9 mouse cellular contexts compared by ENCODE assay signal in genomic region chr3:58490787-58491186, GRCm38 (mm10). TPM values are rescaled to one million over a fixed set of nuclear protein-coding genes. Genes with fewer than 3 reads are reported as not detected.
DNase-seq lines count a peak whose midpoint lies in the region; ATAC-seq and TF ChIP-seq lines count a peak whose summit lies in the region.
"Had no signal": no experiment of that assay in that cellular context is flagged by ENCODE, and none has a peak within 500 bp of the region (broad histone marks: within the 10 kb centered on the region; RNA-seq: fewer than 3 reads in every experiment).

No protein-coding gene starts in this region.

- no peak overlapping the region for H3K27ac ChIP-seq in heart, postnatal 0 days (ENCODE audit: low read depth)
- H3K27ac ChIP-seq in heart, embryonic 12.5 days (ENCODE audit: poor library complexity, severe bottlenecking), result no peak overlapping the region
- H3K27ac ChIP-seq in small intestine, adult 2 months (ENCODE audit: insufficient read depth, low read depth, low read length), result no peak overlapping the region
- no peak overlapping the region for H3K27ac ChIP-seq in forebrain, embryonic 15.5 days (replicated peaks)
- H3K27ac ChIP-seq: heart, embryonic 13.5 days had no signal

- TF ChIP-seq EP300 in heart, postnatal 0 days (IDR thresholded peaks at IDR 0.05; ENCODE audit: low read depth), result no peak

- no peak for TF ChIP-seq POLR2A in small intestine, adult 2 months (IDR thresholded peaks at IDR 0.05; ENCODE audit: low read depth, low read length)

- 56% methylated on average over 7 of the region's 7 CpGs for WGBS in heart, postnatal 0 days
- 65% methylated on average over 7 of the region's 7 CpGs for WGBS in heart, embryonic 12.5 days
- 58% methylated on average over 7 of the region's 7 CpGs for WGBS in small intestine, adult 2 months
- 72% methylated on average over 7 of the region's 7 CpGs for WGBS in forebrain, embryonic 15.5 days

- no peak overlapping the region for H3K4me3 ChIP-seq in heart, postnatal 0 days (ENCODE audit: low read depth, low read length)
- H3K4me3 ChIP-seq in heart, embryonic 12.5 days, result no peak overlapping the region
- no peak overlapping the region for H3K4me3 ChIP-seq in small intestine, adult 2 months (ENCODE audit: low read depth, low read length)
- H3K4me3 ChIP-seq in forebrain, embryonic 15.5 days, result no peak overlapping the region
- H3K4me3 ChIP-seq: heart, embryonic 13.5 days had no signal

- H3K27me3 ChIP-seq in heart, postnatal 0 days (ENCODE audit: control insufficient read depth, insufficient read depth, low read length), result no peaks in the 10 kb centered on the region
- no peaks in the 10 kb centered on the region for H3K27me3 ChIP-seq in heart, embryonic 12.5 days (replicated peaks)
- H3K27me3 ChIP-seq in small intestine, adult 2 months (ENCODE audit: control insufficient read depth, insufficient read depth, low read length), result no peaks in the 10 kb centered on the region
- H3K27me3 ChIP-seq in forebrain, embryonic 15.5 days, result no peaks in the 10 kb centered on the region
- H3K27me3 ChIP-seq: heart, embryonic 13.5 days had no signal

- H3K9me3 ChIP-seq in heart, postnatal 0 days (replicated peaks; ENCODE audit: control insufficient read depth, low read length), result peaks cover 5% of the 10 kb centered on the region; the same call in 1 of the 2 replicates
- H3K9me3 ChIP-seq in heart, embryonic 12.5 days (replicated peaks), result no peaks in the 10 kb centered on the region
- no peaks in the 10 kb centered on the region for H3K9me3 ChIP-seq in forebrain, embryonic 15.5 days

- ATAC-seq in heart, postnatal 0 days (ENCODE audit: insufficient read depth, low read depth), result no peak
- ATAC-seq in heart, embryonic 12.5 days (ENCODE audit: insufficient number of reproducible peaks, low FRiP score), result no peak
- ATAC-seq in forebrain, embryonic 15.5 days (replicated peaks), result no peak

- intact Hi-C loops in left cerebral cortex, postnatal 4 days (cut with DNase I), result loop anchor here (10.0 kb wide), 2 partner anchors 326 to 826 kb away; no protein-coding TSS in a partner anchor

- DNase-seq in heart, postnatal 0 days (ENCODE audit: low spot score), result no peak
- peak; percentile 16 for DNase-seq in urinary bladder, postnatal 25 days (ENCODE audit: low spot score)
- no peak for DNase-seq in urinary bladder, adult 18-20 months (ENCODE audit: low spot score in 2 of 2)
- DNase-seq in forelimb bud, embryonic 11.5 days (ENCODE audit: low read depth, low spot score), result peak; percentile 35
- DNase-seq in left cerebral cortex, postnatal 4 days, result peak; percentile 5

- no peak overlapping the region for H3K4me2 ChIP-seq in heart, postnatal 0 days (ENCODE audit: low read depth, low read length)
- H3K4me2 ChIP-seq in heart, embryonic 12.5 days, result no peak overlapping the region
- H3K4me2 ChIP-seq in forebrain, embryonic 15.5 days (replicated peaks), result no peak overlapping the region
- H3K4me2 ChIP-seq: heart, embryonic 13.5 days had no signal

- no peaks in the 10 kb centered on the region for H3K4me1 ChIP-seq in heart, postnatal 0 days (ENCODE audit: control insufficient read depth, insufficient read depth)
- H3K4me1 ChIP-seq in heart, embryonic 12.5 days (replicated peaks), result no peaks in the 10 kb centered on the region
- no peaks in the 10 kb centered on the region for H3K4me1 ChIP-seq in small intestine, adult 2 months (ENCODE audit: control insufficient read depth, insufficient read depth, insufficient read length, low read length)
- no peaks in the 10 kb centered on the region for H3K4me1 ChIP-seq in forebrain, embryonic 15.5 days
- H3K4me1 ChIP-seq: heart, embryonic 13.5 days had no signal

- no peak overlapping the region for H3K9ac ChIP-seq in heart, postnatal 0 days (replicated peaks; ENCODE audit: low read depth, low read length)
- no peak overlapping the region for H3K9ac ChIP-seq in heart, embryonic 12.5 days
- no peak overlapping the region for H3K9ac ChIP-seq in forebrain, embryonic 15.5 days (replicated peaks)
- H3K9ac ChIP-seq: heart, embryonic 13.5 days had no signal

- no peaks in the 10 kb centered on the region for H3K36me3 ChIP-seq in heart, postnatal 0 days (replicated peaks; ENCODE audit: control insufficient read depth, insufficient read depth, low read length)
- H3K36me3 ChIP-seq in heart, embryonic 12.5 days, result no peaks in the 10 kb centered on the region
- no peaks in the 10 kb centered on the region for H3K36me3 ChIP-seq in small intestine, adult 2 months (ENCODE audit: control insufficient read depth, insufficient read depth, low read length)
- no peaks in the 10 kb centered on the region for H3K36me3 ChIP-seq in forebrain, embryonic 15.5 days
- H3K36me3 ChIP-seq: heart, embryonic 13.5 days had no signal

- peak; percentile 64 for TF ChIP-seq CTCF in heart, postnatal 0 days (IDR thresholded peaks at IDR 0.05; ENCODE audit: low read depth)
- TF ChIP-seq CTCF in small intestine, adult 2 months (IDR thresholded peaks at IDR 0.05; ENCODE audit: extremely low read depth, insufficient read length, insufficient replicate concordance, low read depth, low read length), result peak; percentile 12; the same call in 1 of the 2 replicates

RNA-seq across cellular contexts. Expression of gene Eif2a, which starts 34.8 kb away (rescaled TPM):
- 45.3 and 69.3 TPM in 2 replicates for total RNA-seq in heart, postnatal 0 days (2014; rRNA removed; ENCODE audit: low replicate concordance)
- 27.6 and 29.1 TPM in 2 replicates for polyA plus RNA-seq in heart, postnatal 0 days (2015; fragmentation: Nextera tagmentation; extraction: Ambion mirVana)
- 36.5 and 36.9 TPM in 2 replicates for polyA plus RNA-seq in heart, embryonic 12.5 days (2016; fragmentation: Nextera tagmentation; extraction: Ambion mirVana)
- total RNA-seq in left cerebral cortex, postnatal 4 days (2021), result 10 to 100 TPM; 48.0 to 48.1 TPM
- 0.76 and 1.8 TPM in 2 replicates for polyA plus RNA-seq in small intestine, adult 2 months (2012; rRNA removed)
- 47.1 and 49.5 TPM in 2 replicates for polyA plus RNA-seq in forebrain, embryonic 15.5 days (2015; fragmentation: Nextera tagmentation; extraction: Ambion mirVana)

RNA-seq across cellular contexts. Expression of gene Serp1, which starts 34.9 kb away (rescaled TPM):
- 59.5 and 59.7 TPM in 2 replicates for total RNA-seq in heart, postnatal 0 days (2014; rRNA removed; ENCODE audit: low replicate concordance)
- polyA plus RNA-seq in heart, postnatal 0 days (2015; fragmentation: Nextera tagmentation; extraction: Ambion mirVana), result 59.5 and 60.7 TPM in 2 replicates
- polyA plus RNA-seq in heart, embryonic 12.5 days (2016; fragmentation: Nextera tagmentation; extraction: Ambion mirVana), result 108 and 109 TPM in 2 replicates
- 10 to 100 TPM; 24.4 to 26.0 TPM for total RNA-seq in left cerebral cortex, postnatal 4 days (2021)
- 62.4 and 73.5 TPM in 2 replicates for polyA plus RNA-seq in small intestine, adult 2 months (2012; rRNA removed)
- polyA plus RNA-seq in forebrain, embryonic 15.5 days (2015; fragmentation: Nextera tagmentation; extraction: Ambion mirVana), result 87.1 and 87.6 TPM in 2 replicates

Comparison
In these comparisons a context has a peak if more than half of its experiments do, and no peak if none do; other contexts are left out.
1. DNase-seq: peak in urinary bladder, postnatal 25 days (single experiment), forelimb bud, embryonic 11.5 days (single experiment) and left cerebral cortex, postnatal 4 days (single experiment); none in heart, postnatal 0 days (single experiment) and urinary bladder, adult 18-20 months (0 of 2).
2. RNA of gene Eif2a, which starts 34.8 kb away (polyA plus RNA-seq): 47.1 to 49.5 TPM in forebrain, embryonic 15.5 days, 36.5 to 36.9 TPM in heart, embryonic 12.5 days and 27.6 to 29.1 TPM in heart, postnatal 0 days; 0.76 to 1.8 TPM in small intestine, adult 2 months; every median in the first group is over 10 times any median in the second.